Mouse (Mus musculus) liver, embryonic 12.5 days (tissue): ENCODE results near the gene Ttc38. TPM values are rescaled to one million over a fixed set of nuclear protein-coding genes. Genes with fewer than 3 reads are reported as not detected.

ENCODE experiments used
- ATAC-seq: fragments of 200-750 bp; cut with Nextera tagmentation; 2 replicates; pipeline ENCODE4 v1.8.0; 2017; ENCODE audit warnings: moderate number of reproducible peaks, mild to moderate bottlenecking, moderate library complexity
- H3K27ac ChIP-seq: fragments of 300-500 bp; sonication (generic); 2 replicates; pipeline ENCODE4 v1.5.1; 2016; ENCODE audit warnings: mild to moderate bottlenecking
- H3K27me3 ChIP-seq: fragments of 300-500 bp; sonication (generic); replicated peaks from 2 replicates; pipeline ENCODE4 v1.6.1; 2016; ENCODE audit warnings: mild to moderate bottlenecking, moderate library complexity
- H3K36me3 ChIP-seq: fragments of 300-500 bp; sonication (generic); 2 replicates; pipeline ENCODE4 v1.6.1; 2016; ENCODE audit warnings: mild to moderate bottlenecking, moderate library complexity
- H3K4me1 ChIP-seq: fragments of 300-500 bp; sonication (generic); 2 replicates; pipeline ENCODE4 v1.6.1; 2016
- H3K4me2 ChIP-seq: fragments of 300-500 bp; sonication (generic); 2 replicates; pipeline ENCODE4 v1.6.1; 2016; ENCODE audit warnings: mild to moderate bottlenecking, moderate library complexity
- H3K4me3 ChIP-seq: fragments of 300-500 bp; sonication (generic); 2 replicates; pipeline ENCODE4 v1.5.1; 2016; ENCODE audit warnings: mild to moderate bottlenecking, moderate library complexity
- H3K9ac ChIP-seq: fragments of 300-500 bp; sonication (generic); 2 replicates; pipeline ENCODE4 v1.6.1; 2016; ENCODE audit warnings: mild to moderate bottlenecking, moderate library complexity
- H3K9me3 ChIP-seq: fragments of 300-500 bp; sonication (generic); replicated peaks from 2 replicates; pipeline ENCODE4 v1.6.1; 2016; ENCODE audit warnings: mild to moderate bottlenecking, moderate library complexity
- WGBS: fragments of 180-500 bp; shearing (Covaris S2); methylation state at CpG from one replicate; pipeline ENCODE4 v1.1.7; 2016; ENCODE audit not compliant: insufficient replicate concordance; 5-methylcytosine and 5-hydroxymethylcytosine counted together
- polyA plus RNA-seq: library from polyadenylated mRNA; unstranded; fragments of >200 nt; fragmentation: Nextera tagmentation; extraction: Ambion mirVana; gene quantifications from 2 replicates; pipeline ENCODE4 v1.2.1, GENCODE M21; 2016

The Ttc38 gene
- polyA plus RNA-seq, 1 experiment from 2014 or later: 6.0 TPM

DNA sequence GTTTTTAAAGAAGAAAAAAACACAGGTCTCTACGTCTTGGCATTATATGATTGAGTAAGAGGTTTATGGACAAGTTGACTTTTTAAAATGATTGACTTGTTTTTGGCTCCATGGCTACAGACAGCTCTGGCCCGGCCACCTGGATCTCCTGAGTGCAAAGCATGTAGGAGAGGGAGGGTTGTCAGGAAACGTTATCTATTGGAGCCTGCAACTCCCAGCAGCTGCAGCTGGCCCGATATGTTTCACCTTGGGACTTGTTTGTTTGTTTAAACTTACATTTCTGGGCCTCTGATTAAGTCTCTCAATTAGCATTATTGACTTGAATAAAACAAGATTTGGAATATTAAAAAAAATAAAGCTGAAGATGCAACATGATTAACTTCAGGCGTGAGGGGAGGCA is 5.4 kb upstream of the Ttc38 start:
- no peaks in the 10 kb centered on the region for H3K36me3 ChIP-seq
- H3K4me2 ChIP-seq: peak overlapping the region; percentile 47
- WGBS: 33% methylated on average over 5 of the region's 5 CpGs
- peak overlapping the region; percentile 7; the same call in 1 of the 2 replicates for H3K9ac ChIP-seq
- H3K9me3 ChIP-seq: no peaks in the 10 kb centered on the region
- ATAC-seq: peak; percentile 85
- peaks cover 50% of the 10 kb centered on the region for H3K4me1 ChIP-seq
- H3K4me3 ChIP-seq: no peak overlapping the region
- peak overlapping the region; percentile 60 for H3K27ac ChIP-seq
- peaks cover 25% of the 10 kb centered on the region for H3K27me3 ChIP-seq

DNA sequence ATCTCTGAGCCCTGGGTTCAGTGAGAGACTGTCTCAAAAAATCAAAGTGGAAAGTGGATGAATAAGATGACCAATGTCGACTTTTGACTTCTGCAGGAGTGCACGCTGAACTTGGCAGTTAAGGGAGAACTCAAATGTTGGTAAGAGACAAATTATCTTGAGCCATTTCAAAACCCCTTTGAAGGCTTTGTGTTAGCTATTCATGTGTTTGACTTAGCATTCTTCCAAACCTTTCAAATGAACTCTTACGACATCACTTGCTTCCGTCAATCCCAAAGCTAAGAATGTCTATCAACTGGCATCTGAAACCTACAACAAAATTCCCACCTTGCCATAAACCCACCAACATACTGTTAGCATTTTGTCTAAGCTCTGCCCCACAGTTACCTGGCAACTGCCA is 4.0 kb upstream of the Ttc38 start:
- Histone ChIP-seq H3K4me2 (no peak overlapping the region), H3K9ac (no peak overlapping the region), H3K4me3 (no peak overlapping the region), H3K4me1 (peaks cover 61% of the 10 kb centered on the region), H3K9me3 (no peaks in the 10 kb centered on the region), H3K36me3 (no peaks in the 10 kb centered on the region), H3K27ac (no peak overlapping the region), H3K27me3 (peaks cover 11% of the 10 kb centered on the region; the same call in 1 of the 2 replicates)
- 68% methylated on average over 4 of the region's 4 CpGs for WGBS
- no peak for ATAC-seq

DNA sequence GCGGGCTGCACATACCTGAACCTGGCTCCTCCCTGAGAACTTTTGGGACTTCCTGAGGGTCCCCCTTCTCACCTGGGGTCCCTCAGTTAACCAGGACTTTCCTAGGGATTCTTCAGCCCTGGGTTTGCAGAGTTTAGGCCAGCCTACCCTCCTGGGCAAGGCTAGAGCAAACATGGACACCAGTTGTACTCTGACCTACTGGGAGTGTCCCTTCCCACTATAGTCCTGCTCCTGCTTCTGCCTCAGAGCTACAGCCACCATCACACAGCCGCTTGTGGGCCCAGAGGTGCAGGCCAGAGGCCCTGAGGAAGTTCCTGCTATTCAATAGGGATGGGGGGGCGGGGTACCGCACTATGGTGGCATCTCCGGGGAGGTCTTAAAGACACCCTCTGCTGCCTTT is 2.6 kb upstream of the Ttc38 start:
- peak overlapping the region; percentile 31 for H3K27ac ChIP-seq
- WGBS: 63% methylated on average over 5 of the region's 5 CpGs
- ATAC-seq: no peak
- H3K4me1 ChIP-seq: peaks cover 65% of the 10 kb centered on the region
- H3K9ac ChIP-seq: no peak overlapping the region
- H3K36me3 ChIP-seq: no peaks in the 10 kb centered on the region
- H3K4me3 ChIP-seq: no peak overlapping the region
- H3K9me3 ChIP-seq: no peaks in the 10 kb centered on the region
- H3K4me2 ChIP-seq: no peak overlapping the region
- H3K27me3 ChIP-seq: no peaks in the 10 kb centered on the region

DNA sequence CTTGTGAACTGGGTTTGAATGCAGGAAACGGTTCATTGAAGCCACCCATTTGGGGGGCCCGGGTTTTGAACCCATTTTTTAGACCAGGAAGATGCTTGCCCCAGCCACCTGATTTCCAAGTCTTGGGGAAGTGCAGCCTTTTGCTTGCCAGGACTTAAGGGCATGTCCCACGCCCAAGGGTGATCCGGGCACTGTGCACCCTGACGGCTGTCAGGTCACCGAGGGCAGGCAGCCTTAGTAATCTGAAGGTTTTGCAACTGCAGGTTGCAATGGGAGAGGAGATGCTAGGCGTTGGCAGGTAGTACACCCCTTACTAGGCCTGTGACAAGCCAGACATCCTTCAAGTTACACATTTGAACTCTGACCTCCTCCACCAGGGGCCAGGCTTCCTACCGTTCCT is 493 bp downstream of the Ttc38 start:
- H3K27me3 ChIP-seq: no peaks in the 10 kb centered on the region
- H3K27ac ChIP-seq: peak overlapping the region; percentile 76
- H3K4me1 ChIP-seq: peaks cover 52% of the 10 kb centered on the region
- H3K9ac ChIP-seq: peak overlapping the region; percentile 62
- ATAC-seq: no peak
- peak overlapping the region; percentile 79 for H3K4me2 ChIP-seq
- peak overlapping the region; percentile 64 for H3K4me3 ChIP-seq
- no peaks in the 10 kb centered on the region for H3K9me3 ChIP-seq
- 41% methylated on average over 8 of the region's 8 CpGs for WGBS
- no peaks in the 10 kb centered on the region for H3K36me3 ChIP-seq

DNA sequence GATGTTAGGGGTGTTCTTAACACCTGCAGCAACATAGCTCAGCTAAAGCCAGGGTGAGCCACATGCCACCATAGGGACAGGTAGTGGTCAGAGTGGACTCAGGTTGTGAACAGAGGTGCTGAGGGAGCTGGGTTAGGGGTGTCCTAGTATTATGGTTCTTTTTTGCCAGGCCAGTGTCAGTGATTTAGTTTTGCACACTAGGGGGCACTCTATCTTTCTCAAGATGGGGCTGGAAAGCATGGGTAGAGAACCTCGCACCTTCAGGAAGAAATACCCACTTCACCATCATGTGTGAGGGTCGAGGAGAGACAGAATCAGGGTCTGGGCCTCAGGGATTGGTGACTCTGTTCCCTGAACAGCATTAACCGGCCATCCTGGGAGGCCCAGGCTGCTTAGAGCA is 3.2 kb downstream of the Ttc38 start:
- H3K4me2 ChIP-seq: no peak overlapping the region
- no peak for ATAC-seq
- H3K9me3 ChIP-seq: no peaks in the 10 kb centered on the region
- WGBS: 45% methylated on average over 3 of the region's 3 CpGs
- H3K27ac ChIP-seq: no peak overlapping the region
- H3K36me3 ChIP-seq: no peaks in the 10 kb centered on the region
- no peak overlapping the region for H3K9ac ChIP-seq
- H3K27me3 ChIP-seq: no peaks in the 10 kb centered on the region
- no peak overlapping the region for H3K4me3 ChIP-seq
- H3K4me1 ChIP-seq: peaks cover 26% of the 10 kb centered on the region

DNA sequence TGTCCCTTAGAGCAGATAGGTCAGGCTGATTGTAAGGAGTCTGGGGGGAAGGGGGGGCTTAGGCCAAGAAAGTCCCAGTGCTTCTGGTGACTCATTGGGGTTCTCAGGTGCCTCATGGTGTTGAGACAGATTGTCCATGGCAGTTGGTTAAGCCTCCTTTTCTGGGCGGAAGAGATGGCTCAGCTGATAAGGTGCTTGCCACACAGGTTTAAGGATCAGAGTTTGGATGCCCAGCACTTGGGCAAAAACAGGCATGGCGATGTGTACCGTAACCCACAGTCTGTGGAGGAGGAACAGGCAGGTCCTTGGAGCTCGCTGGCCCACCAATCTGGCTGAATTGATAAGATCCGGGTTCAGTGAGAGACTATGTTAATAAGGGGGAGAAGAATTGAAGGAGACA is 4.8 kb downstream of the Ttc38 start:
- H3K4me1 ChIP-seq: peaks cover 30% of the 10 kb centered on the region
- no peak for ATAC-seq
- H3K9ac ChIP-seq: no peak overlapping the region
- no peaks in the 10 kb centered on the region for H3K9me3 ChIP-seq
- WGBS: 69% methylated on average over 5 of the region's 5 CpGs
- H3K4me2 ChIP-seq: no peak overlapping the region
- H3K4me3 ChIP-seq: no peak overlapping the region
- no peaks in the 10 kb centered on the region for H3K27me3 ChIP-seq
- 0 out of 2 replicates have a peak, but pooled peaks cover 4% of the 10 kb centered on the region for H3K36me3 ChIP-seq
- H3K27ac ChIP-seq: no peak overlapping the region

DNA sequence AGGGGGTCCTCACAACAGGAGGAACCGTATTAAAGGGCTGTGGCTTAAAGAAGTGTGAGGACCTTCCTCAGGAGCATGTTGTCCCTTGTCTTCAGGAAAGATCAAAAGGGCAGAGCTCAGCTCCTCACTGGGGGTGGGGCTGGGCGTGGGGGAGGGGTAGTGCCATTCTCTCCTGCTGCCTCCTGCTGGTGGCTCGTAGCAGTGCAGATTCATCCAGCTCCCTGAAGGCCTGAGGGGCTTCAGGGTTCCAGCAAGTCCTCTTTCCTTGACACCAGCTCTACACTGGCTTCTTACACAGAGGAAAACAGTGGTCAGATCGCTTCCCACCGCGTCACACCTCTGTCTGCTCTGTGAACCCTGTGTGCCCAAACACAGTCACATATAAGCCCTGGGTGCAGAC is 8.9 kb downstream of the Ttc38 start:
- Histone ChIP-seq H3K4me3 (no peak overlapping the region), H3K4me1 (peaks cover 18% of the 10 kb centered on the region), H3K4me2 (no peak overlapping the region), H3K9ac (no peak overlapping the region), H3K36me3 (0 out of 2 replicates have a peak, but pooled peaks cover 8% of the 10 kb centered on the region), H3K27me3 (no peaks in the 10 kb centered on the region), H3K9me3 (no peaks in the 10 kb centered on the region), H3K27ac (no peak overlapping the region)
- 37% methylated on average over 6 of the region's 6 CpGs for WGBS
- ATAC-seq: no peak; the same call in 1 of the 2 replicates

DNA sequence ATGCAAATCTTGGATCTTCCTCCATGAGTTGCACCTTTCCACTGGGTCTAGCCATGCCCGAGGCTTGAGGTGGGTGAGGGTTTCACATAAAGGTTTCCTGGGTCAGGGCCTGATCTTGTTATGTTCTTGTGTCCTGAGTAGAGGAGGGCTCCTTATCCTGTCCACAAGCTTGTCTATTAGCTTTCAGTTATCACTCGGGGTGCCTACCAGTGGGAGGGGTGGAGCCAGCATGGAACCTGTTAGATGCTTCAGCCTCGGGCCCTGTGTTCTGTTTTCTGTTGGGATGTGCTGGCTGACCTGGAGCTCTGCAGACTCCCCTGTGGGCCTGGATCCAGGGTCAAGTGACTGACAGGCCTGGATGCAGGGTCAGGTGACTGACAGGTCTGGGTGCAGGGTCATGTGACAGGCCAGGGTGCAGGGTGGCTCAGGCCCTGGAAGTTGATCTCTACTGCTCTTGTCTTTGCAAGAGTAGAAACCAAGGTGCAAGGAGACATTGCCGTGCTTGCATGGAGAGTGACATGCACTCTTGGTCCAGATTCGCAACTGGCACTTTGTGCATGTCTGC is 9.8 kb downstream of the Ttc38 start:
- peak; percentile 53 for ATAC-seq
- 0 out of 2 replicates have a peak, but pooled peaks cover 8% of the 10 kb centered on the region for H3K36me3 ChIP-seq

DNA sequence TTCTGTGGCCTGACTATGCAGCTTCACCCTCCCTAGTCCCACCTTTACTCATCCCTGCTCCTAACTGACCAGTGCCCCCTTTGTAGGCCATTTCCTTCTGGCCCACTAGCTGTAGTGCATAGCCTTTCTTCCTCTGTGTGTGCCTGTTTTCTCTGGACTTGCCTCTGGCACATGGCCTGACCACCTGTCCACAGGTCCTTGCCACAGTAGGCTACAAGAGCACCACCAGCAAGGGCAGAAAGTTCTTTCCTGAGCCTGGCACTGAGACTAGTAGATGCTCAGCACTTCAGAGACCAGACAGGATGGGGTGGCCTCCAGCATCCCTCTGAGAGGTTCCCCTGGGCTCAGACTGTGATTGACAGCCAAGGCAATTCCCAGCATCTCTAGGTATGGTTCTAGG is 13.0 kb downstream of the Ttc38 start:
- peaks cover 18% of the 10 kb centered on the region for H3K4me1 ChIP-seq
- 0 out of 2 replicates have a peak, but pooled peaks cover 8% of the 10 kb centered on the region for H3K36me3 ChIP-seq

More for the DNA sequence above, 9.8 kb downstream of the Ttc38 start:
- H3K4me3 ChIP-seq: no peak overlapping the region
- no peaks in the 10 kb centered on the region for H3K9me3 ChIP-seq
- no peaks in the 10 kb centered on the region for H3K27me3 ChIP-seq
- no peak overlapping the region for H3K9ac ChIP-seq
- H3K27ac ChIP-seq: no peak overlapping the region
- WGBS: 59% methylated on average over 5 of the region's 5 CpGs
- no peak overlapping the region for H3K4me2 ChIP-seq
- peaks cover 18% of the 10 kb centered on the region for H3K4me1 ChIP-seq

DNA sequence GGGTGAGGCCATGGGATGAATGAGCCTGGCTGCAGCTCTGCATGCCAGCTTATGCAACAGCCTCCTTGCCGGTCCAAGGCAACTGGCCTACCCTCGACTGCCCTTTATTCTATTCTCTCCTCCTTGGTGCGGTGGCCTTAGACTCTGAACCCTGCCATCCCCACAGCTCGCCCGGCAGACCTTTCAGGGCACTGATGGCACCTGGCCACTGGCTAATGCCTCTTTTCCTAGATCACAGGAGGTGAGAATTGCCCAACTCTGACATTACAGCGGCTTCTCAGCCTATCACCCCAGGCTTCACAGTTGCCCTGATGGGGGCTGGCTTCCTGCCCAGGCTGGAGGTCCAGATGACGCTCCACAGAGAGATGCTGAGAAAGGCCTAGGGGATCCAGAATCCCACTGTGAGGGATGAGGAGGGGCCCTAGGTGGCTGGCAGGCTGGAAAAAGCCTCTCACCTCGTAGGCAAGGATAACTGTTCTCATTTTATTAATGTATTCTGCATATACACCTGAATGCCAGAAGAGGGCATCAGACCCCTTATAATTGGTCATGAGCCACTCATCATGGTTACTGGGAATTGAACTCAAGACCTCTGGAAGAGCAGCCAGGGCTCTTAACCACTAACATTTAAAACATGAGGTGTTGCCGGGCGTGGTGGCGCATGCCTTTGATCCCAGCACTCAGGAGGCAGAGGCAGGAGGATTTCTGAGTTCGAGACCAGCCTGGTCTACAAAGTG is 19.7 kb downstream of the Ttc38 start:
- no peak overlapping the region for H3K4me2 ChIP-seq
- H3K4me1 ChIP-seq: no peaks in the 10 kb centered on the region
- no peak overlapping the region for H3K4me3 ChIP-seq
- no peak overlapping the region for H3K27ac ChIP-seq
- H3K9me3 ChIP-seq: no peaks in the 10 kb centered on the region
- H3K9ac ChIP-seq: no peak overlapping the region
- no peak for ATAC-seq
- H3K27me3 ChIP-seq: no peaks in the 10 kb centered on the region
- 66% methylated on average over 12 of the region's 12 CpGs for WGBS
- 0 out of 2 replicates have a peak, but pooled peaks cover 4% of the 10 kb centered on the region for H3K36me3 ChIP-seq

More for the DNA sequence above, 13.0 kb downstream of the Ttc38 start:
- no peak for ATAC-seq
- H3K9me3 ChIP-seq: no peaks in the 10 kb centered on the region
- H3K4me2 ChIP-seq: no peak overlapping the region
- H3K9ac ChIP-seq: no peak overlapping the region
- H3K27me3 ChIP-seq: no peaks in the 10 kb centered on the region
- no peak overlapping the region for H3K4me3 ChIP-seq
- no peak overlapping the region for H3K27ac ChIP-seq

DNA sequence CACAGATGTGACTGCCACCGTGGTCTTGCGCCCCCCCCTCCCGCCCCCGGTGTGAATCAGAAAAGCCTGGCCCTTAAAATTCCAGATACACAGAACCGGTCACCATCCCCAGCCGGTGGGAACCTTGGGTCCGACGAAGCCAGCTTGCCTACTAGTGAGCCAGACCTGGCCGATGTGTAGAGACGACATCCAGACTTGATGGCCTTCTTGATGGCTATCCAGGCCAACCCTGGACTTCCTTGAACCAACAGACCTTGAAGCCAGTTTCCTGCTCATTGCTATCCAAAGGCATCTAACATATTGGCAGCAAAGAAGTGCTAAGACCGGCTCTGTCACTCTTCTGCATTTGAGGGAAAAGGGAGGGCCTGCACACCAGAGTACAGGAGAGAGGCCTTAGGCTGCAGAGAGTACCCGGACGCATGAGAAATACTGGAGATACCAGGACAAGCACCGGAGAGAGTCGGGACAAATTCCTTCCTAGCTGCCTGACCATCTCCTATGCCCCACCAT is 26.9 kb downstream of the Ttc38 start:
- peak overlapping the region; percentile 86 for H3K4me2 ChIP-seq
- H3K9me3 ChIP-seq: no peaks in the 10 kb centered on the region
- peaks cover 34% of the 10 kb centered on the region for H3K36me3 ChIP-seq
- WGBS: 11% methylated on average over 15 of the region's 15 CpGs
- H3K27me3 ChIP-seq: no peaks in the 10 kb centered on the region
- ATAC-seq: 0 out of 2 replicates have a peak, but pooled peaks have one; percentile 0
- peaks cover 31% of the 10 kb centered on the region for H3K4me1 ChIP-seq
- H3K27ac ChIP-seq: peak overlapping the region; percentile 53; the same call in 1 of the 2 replicates
- H3K9ac ChIP-seq: peak overlapping the region; percentile 82
- H3K4me3 ChIP-seq: peak overlapping the region; percentile 70

DNA sequence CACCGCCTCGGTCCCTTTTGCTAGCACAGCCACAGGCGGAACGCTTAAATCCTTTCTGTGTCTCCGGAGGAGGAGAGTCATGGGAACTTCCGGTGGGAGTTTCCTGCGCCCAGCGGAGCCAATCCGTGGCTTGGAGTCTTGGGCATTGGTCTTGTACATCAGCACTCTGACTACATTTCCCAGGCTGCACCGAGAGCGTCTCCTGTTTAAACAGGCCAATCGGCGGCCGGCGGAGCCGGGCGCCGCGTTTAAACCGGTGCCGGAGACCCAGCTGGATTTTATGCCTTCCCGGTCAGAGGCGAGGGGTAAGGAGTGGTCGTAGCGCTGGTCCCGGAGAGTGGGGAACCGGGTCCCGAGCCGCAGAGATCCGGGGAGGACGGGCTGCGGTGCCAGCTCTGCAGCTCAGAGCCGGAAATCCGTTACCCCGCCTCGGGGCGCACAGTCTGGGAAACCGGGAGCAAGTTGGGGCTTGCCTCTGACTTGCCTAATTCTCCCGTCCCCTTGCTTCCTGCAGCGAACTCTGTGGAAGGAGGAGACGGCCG is 27.5 kb downstream of the Ttc38 start, which contains the start of gene Gtse1:
Gene Gtse1, plus strand, starts transcription at position 256 of the 542 bp plus-strand sequence.
- under 1% methylated on average over 42 of the region's 42 CpGs for WGBS
- H3K27ac ChIP-seq: peak within 1 kb of the TSS; percentile 80
- peaks cover 39% of the 10 kb centered on the region for H3K36me3 ChIP-seq
- no peaks in the 10 kb centered on the region for H3K27me3 ChIP-seq
- ATAC-seq: peak; percentile 98
- H3K9ac ChIP-seq: peak within 1 kb of the TSS; percentile 82
- peaks cover 31% of the 10 kb centered on the region for H3K4me1 ChIP-seq
- H3K4me3 ChIP-seq: peak within 1 kb of the TSS; percentile 70
- peak within 1 kb of the TSS; percentile 86 for H3K4me2 ChIP-seq
- no peaks in the 10 kb centered on the region for H3K9me3 ChIP-seq
